Mouse (Mus musculus): Measurements from ENCODE around the gene Adamts15.

The Adamts15 gene

DNA sequence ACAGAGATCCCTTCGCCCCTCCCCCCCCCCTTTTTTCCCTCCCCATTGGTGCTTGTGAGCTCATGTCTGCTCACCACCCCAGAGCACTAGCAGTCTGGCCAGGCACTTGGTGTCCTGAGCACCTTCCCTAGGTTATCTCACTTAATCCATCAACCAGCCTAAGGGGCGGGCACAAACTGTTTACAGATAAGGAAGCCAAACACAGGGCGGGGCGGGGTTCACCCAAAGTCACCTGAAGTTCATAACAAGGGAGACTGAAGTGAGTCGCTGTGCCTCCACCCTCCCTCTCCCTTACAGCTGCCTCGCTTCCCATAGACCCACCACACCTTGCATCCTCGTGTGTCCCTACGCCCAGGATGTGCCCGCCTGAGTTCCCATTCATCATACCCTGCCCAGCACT lies 41.7 kb downstream of the Adamts15 start:
- in situ Hi-C loops (cut with MboI, MseI) = no loop called here

DNA sequence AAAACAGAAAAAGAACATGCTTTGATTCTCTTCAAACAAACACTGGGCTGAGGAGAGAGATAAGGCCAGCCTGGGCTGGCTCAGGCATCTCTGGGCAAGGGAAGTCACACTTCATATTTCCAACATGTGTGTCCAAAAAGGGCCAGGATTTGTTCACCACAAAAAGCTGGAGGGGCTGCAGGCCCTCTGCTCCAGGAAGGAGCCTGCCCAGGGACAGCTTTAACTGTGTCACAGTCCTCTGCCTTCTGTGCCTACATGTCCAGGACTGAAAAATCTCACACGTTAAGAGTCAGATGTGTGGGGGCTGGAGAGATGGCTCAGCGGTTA lies 42.3 kb downstream of the Adamts15 start:
- in situ Hi-C loops (cut with MboI, MseI) = no loop called here

DNA sequence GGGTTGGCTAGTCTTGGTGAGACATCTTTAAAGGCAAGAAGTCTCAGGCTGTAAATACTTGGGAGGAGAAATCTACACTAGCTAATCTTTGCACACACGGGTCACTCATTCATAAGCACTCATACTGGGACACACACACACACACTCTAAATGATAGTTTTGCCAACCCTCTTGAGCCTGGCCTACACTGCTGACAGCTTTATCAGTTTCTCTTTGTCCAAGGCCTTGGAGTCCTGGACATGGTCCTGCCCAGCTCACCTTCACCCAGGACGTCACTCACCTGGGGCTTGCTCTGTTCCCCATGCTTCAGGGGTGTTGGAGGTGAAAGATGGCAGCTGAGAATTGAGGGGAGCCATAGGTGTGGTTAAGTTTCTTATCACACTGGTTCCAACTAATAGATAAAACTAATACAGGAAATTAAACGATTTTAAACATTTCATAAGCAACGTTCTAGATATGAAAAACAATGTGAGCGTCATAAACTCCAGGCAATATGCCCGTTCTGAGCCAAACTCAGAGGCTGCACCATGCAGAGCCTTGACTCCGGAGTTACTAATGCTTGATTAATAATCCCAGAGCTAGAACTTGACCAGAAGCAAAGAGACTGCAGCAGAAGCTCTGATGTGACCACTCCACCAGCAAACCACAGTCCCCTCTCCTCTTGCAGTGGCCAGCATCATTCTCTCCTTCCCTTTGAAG lies 42.9 kb downstream of the Adamts15 start:
- in situ Hi-C loops (cut with MboI, MseI) = no loop called here

DNA sequence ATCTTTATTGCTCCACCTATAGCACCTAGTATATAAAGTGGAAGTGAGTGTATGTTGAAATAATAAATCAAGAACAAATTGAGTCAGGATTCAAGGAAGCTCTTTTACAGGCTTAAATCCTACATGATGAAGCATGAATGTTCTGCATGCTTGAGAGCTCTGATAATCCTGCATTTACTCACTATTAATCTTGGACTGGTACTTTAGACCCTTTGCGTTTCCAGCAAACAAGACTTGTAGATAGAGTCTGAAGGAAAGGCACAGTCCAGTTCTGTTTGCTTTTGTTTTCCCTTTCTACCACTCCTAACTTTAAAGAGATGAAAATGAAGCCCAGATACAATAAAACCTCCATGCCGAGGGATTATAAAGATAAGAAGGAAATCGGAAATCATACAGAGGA lies 45.7 kb downstream of the Adamts15 start:
- in situ Hi-C loops (cut with MboI, MseI) = no loop called here

DNA sequence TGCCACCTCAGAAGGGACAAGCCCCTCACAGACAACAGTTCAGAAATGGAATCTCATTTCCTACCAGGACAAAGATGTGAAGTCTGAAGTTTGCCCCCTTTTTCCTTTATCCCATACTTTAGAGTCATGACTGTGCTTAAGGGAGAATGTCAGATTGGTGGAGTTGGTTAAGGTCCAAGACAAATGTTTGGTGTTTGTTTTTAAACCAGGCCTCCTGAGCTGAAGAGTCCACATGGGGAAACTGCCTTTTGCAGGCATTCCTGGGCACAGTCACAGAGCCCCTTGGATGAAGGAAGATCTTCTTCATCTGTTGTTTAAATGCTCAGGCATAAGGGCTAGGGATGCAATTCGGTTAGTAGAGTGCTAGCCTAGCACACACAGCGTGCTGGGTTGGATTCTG lies 66.4 kb downstream of the Adamts15 start:
- in situ Hi-C loops (cut with MboI, MseI) = no loop called here

DNA sequence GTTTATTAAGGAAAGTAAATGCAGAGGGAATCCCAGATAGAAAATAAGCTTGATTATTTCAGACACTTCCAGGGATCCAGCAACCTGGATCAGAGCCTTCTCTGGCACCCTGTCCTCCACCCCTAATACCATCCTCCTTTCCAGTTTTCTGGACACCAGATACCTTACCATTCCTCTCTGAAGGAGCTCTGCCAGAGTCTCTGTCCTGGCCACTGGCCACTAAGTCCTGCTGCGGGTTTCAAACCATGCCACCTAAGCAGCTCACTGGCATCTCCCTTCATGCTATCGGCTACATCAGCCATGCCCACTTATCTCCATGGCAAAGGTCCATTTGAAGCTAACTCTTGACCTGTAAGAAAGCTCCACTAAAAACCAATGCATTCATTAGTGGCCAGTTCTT lies 70.4 kb downstream of the Adamts15 start:
- in situ Hi-C loops (cut with MboI, MseI) = no loop called here

DNA sequence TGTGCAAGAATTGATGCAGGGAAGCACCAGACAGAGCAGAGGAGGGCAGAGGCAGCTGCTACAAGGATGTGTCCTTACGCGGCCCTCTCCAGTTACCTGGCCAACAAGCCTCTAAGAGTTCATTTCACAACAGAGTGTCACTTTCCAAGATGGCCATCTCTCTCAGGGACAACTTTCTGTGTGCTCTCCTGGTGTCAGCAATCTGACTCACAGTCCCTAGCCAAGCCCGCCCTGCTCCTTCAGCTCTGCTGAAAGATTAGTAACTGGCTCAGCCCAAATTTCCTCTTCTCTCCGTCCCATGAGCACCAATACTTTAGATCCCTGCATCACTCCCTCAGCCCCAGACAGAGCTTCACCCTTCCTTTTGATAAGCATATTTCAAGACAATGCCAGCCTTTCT lies 72.3 kb downstream of the Adamts15 start:
- in situ Hi-C loops (cut with MboI, MseI) = loop anchor here in 1 of 2 experiments (10.0 kb wide), 1 partner anchor 285 kb away; no protein-coding TSS in a partner anchor

DNA sequence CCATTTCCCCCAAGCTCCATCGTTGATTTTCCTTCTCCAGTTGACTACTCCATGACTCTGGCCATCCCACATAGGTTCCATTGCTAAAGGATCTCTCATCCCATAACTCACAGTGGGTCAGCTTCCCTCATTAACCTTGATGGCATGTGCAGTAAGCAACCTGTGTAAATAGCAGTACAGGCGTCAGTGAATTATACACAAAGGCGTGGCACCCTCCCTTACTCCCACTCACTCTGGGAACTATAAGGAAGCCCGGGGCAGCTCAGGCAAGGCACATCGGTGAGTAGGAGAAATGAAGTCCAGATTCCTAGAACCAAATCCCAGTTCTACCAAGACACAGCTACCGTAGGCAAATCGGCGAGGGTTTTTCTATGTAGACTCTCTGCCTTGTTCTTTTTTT lies 72.8 kb downstream of the Adamts15 start:
- in situ Hi-C loops (cut with MboI, MseI) = loop anchor here in 1 of 2 experiments (10.0 kb wide), 1 partner anchor 285 kb away; no protein-coding TSS in a partner anchor

Measured in T-helper 17 cell (primary cell).